Mouse (Mus musculus) CH12.LX (cell line): Measurements from ENCODE around the gene Synj2. TPM values are rescaled to one million over a fixed set of nuclear protein-coding genes. Genes with fewer than 3 reads are reported as not detected.

Experiments used
- DNase-seq: peaks from one replicate; pipeline ENCODE4 v3.0.0-alpha.2; 2013; ENCODE audit errors: extremely low read depth
- H3K27ac ChIP-seq: 2 replicates; pipeline ENCODE4 v1.5.1; 2012; ENCODE audit warnings: low read depth, mild to moderate bottlenecking, control low read depth, moderate library complexity; ENCODE audit not compliant: insufficient read depth
- H3K27me3 ChIP-seq: replicated peaks from 2 replicates; pipeline ENCODE3; 2012; ENCODE audit warnings: inconsistent platforms
- H3K36me3 ChIP-seq, 2 experiments: replicated peaks in 1 of 2; 2 replicates each; pipeline versions ENCODE3 to v1.6.1; 2012; ENCODE audit warnings: inconsistent platforms in 1 of 2, low read length in 1 of 2, mild to moderate bottlenecking in 1 of 2, mixed read lengths in 1 of 2, moderate library complexity in 1 of 2; ENCODE audit not compliant: control insufficient read depth in 1 of 2, insufficient read depth in 1 of 2
- H3K4me1 ChIP-seq, 2 experiments: 2 replicates each; pipeline ENCODE4 v1.6.1; 2012; ENCODE audit warnings: inconsistent platforms in 1 of 2, moderate library complexity in 1 of 2; ENCODE audit not compliant: insufficient read depth in 2 of 2, control insufficient read depth in 1 of 2
- H3K4me2 ChIP-seq: 2 replicates; pipeline ENCODE4 v1.6.1; 2012; ENCODE audit warnings: low read depth, mild to moderate bottlenecking, control low read depth; ENCODE audit not compliant: poor library complexity, insufficient read depth, severe bottlenecking
- H3K4me3 ChIP-seq, 3 experiments: fragments of 150-350 bp in 1 of 3; sonication (generic) in 1 of 3; replicated peaks in 1 of 3; 2 replicates each; pipeline versions ENCODE3 to v1.5.1; 2011 to 2012; ENCODE audit warnings: low read depth in 2 of 3, low read length in 2 of 3, mild to moderate bottlenecking in 2 of 3, moderate library complexity in 2 of 3, control low read depth in 1 of 3, improper control_type of control experiment in 1 of 3, inconsistent platforms in 1 of 3, mixed read lengths in 1 of 3; ENCODE audit not compliant: poor library complexity in 1 of 3
- H3K79me2 ChIP-seq: replicated peaks from 2 replicates; pipeline ENCODE4 v1.6.1; 2012; ENCODE audit warnings: mild to moderate bottlenecking, moderate library complexity; ENCODE audit not compliant: control insufficient read depth, poor library complexity, insufficient read depth, severe bottlenecking; ENCODE audit errors: extremely low read depth
- H3K9ac ChIP-seq: 2 replicates; pipeline ENCODE4 v1.6.1; 2012; ENCODE audit warnings: low read depth, mild to moderate bottlenecking, control low read depth, moderate library complexity; ENCODE audit not compliant: insufficient read depth
- H3K9me3 ChIP-seq: replicated peaks from 2 replicates; pipeline ENCODE3; 2012; ENCODE audit warnings: low read length, inconsistent platforms, mixed read lengths
- BHLHE40 ChIP-seq: IDR thresholded peaks from 2 replicates; pipeline ENCODE4 v1.6.1; 2011; ENCODE audit warnings: mild to moderate bottlenecking, low read depth, low read length, improper control_type of control experiment
- CTCF ChIP-seq, 2 experiments: IDR thresholded peaks in 1 of 2; conservative IDR thresholded peaks in 1 of 2; 2 replicates each; pipeline ENCODE4 v1.5.1; 2011 to 2012; ENCODE audit warnings: low read depth in 2 of 2, low read length in 2 of 2, improper control_type of control experiment in 1 of 2, inconsistent platforms in 1 of 2, mild to moderate bottlenecking in 1 of 2, moderate library complexity in 1 of 2
- ELF1 ChIP-seq: IDR thresholded peaks from 2 replicates; pipeline ENCODE4 v1.6.1; 2014; ENCODE audit warnings: low read depth, mild to moderate bottlenecking, inconsistent platforms, low read length, improper control_type of control experiment
- ETS1 ChIP-seq: conservative IDR thresholded peaks from 2 replicates; pipeline ENCODE4 v1.6.1; 2012; ENCODE audit warnings: low read depth, mild to moderate bottlenecking, inconsistent platforms, low read length, improper control_type of control experiment, moderate library complexity
- HCFC1 ChIP-seq: IDR thresholded peaks from 2 replicates; pipeline ENCODE4 v1.6.1; 2012; ENCODE audit warnings: low read depth, mild to moderate bottlenecking, inconsistent platforms, low read length, improper control_type of control experiment
- IRF4 ChIP-seq: IDR thresholded peaks from 2 replicates; pipeline ENCODE4 v1.6.1; 2014; ENCODE audit warnings: low read depth, mild to moderate bottlenecking, inconsistent platforms, low read length, improper control_type of control experiment
- JUN ChIP-seq: IDR thresholded peaks from 2 replicates; pipeline ENCODE4 v1.6.1; 2011; ENCODE audit warnings: low read depth, mild to moderate bottlenecking, low read length, improper control_type of control experiment, moderate library complexity; ENCODE audit not compliant: insufficient read depth
- JUND ChIP-seq: conservative IDR thresholded peaks from 2 replicates; pipeline ENCODE4 v1.6.1; 2011; ENCODE audit warnings: low read depth, low read length, improper control_type of control experiment
- MAFK ChIP-seq: IDR thresholded peaks from 2 replicates; pipeline ENCODE4 v1.6.1; 2011; ENCODE audit warnings: low read length, improper control_type of control experiment; ENCODE audit not compliant: insufficient replicate concordance
- MAX ChIP-seq: IDR thresholded peaks from 2 replicates; pipeline ENCODE4 v1.6.1; 2011; ENCODE audit warnings: low read length, improper control_type of control experiment
- MXI1 ChIP-seq: IDR thresholded peaks from 2 replicates; pipeline ENCODE4 v1.6.1; 2011; ENCODE audit warnings: mild to moderate bottlenecking, low read depth, low read length, improper control_type of control experiment
- MYC ChIP-seq: IDR thresholded peaks from 2 replicates; pipeline ENCODE4 v1.6.1; 2011; ENCODE audit warnings: low read depth, mild to moderate bottlenecking, improper control_type of control experiment, low read length
- NELFE ChIP-seq: IDR thresholded peaks from 2 replicates; pipeline ENCODE4 v1.6.1; 2011; ENCODE audit warnings: low read depth, low read length, improper control_type of control experiment
- PAX5 ChIP-seq: IDR thresholded peaks from 2 replicates; pipeline ENCODE4 v1.6.1; 2012; ENCODE audit warnings: low read length, inconsistent platforms, mixed read lengths
- POLR2A ChIP-seq: IDR thresholded peaks from 2 replicates; pipeline ENCODE4 v1.6.1; 2011; ENCODE audit warnings: low read depth, mild to moderate bottlenecking, improper control_type of control experiment, low read length
- POLR2AphosphoS2 ChIP-seq: IDR thresholded peaks from 2 replicates; pipeline ENCODE4 v1.6.1; 2011; ENCODE audit warnings: low read depth, low read length, improper control_type of control experiment
- RAD21 ChIP-seq: IDR thresholded peaks from 2 replicates; pipeline ENCODE4 v1.6.1; 2011; ENCODE audit warnings: low read depth, mild to moderate bottlenecking, low read length, improper control_type of control experiment, moderate library complexity
- RCOR1 ChIP-seq: conservative IDR thresholded peaks from 2 replicates; pipeline ENCODE4 v1.6.1; 2012; ENCODE audit warnings: low read depth, mild to moderate bottlenecking, inconsistent platforms, low read length, improper control_type of control experiment
- SIN3A ChIP-seq: IDR thresholded peaks from 2 replicates; pipeline ENCODE4 v1.6.1; 2012; ENCODE audit warnings: low read length, improper control_type of control experiment, inconsistent platforms
- TCF12 ChIP-seq: IDR thresholded peaks from 2 replicates; pipeline ENCODE4 v1.6.1; 2014; ENCODE audit warnings: low read depth, mild to moderate bottlenecking, inconsistent platforms, low read length, improper control_type of control experiment
- UBTF ChIP-seq: IDR thresholded peaks from 2 replicates; pipeline ENCODE4 v1.6.1; 2012; ENCODE audit warnings: low read depth, mild to moderate bottlenecking, inconsistent platforms, low read length, improper control_type of control experiment, moderate library complexity
- USF1 ChIP-seq: IDR thresholded peaks from 2 replicates; pipeline ENCODE4 v1.6.1; 2014; ENCODE audit warnings: low read depth, mild to moderate bottlenecking, inconsistent platforms, low read length, improper control_type of control experiment
- USF2 ChIP-seq: conservative IDR thresholded peaks from 2 replicates; pipeline ENCODE4 v1.6.1; 2011; ENCODE audit warnings: low read depth, low read length, improper control_type of control experiment
- ZC3H11A ChIP-seq: IDR thresholded peaks from 2 replicates; pipeline ENCODE4 v1.6.1; 2012; ENCODE audit warnings: low read depth, mild to moderate bottlenecking, inconsistent platforms, low read length, improper control_type of control experiment
- ZKSCAN1 ChIP-seq: IDR thresholded peaks from 2 replicates; pipeline ENCODE4 v1.6.1; 2012; ENCODE audit warnings: low read depth, inconsistent platforms, low read length, improper control_type of control experiment, borderline replicate concordance
- ZMIZ1 ChIP-seq: IDR thresholded peaks from 2 replicates; pipeline ENCODE4 v1.6.1; 2012; ENCODE audit warnings: low read depth, mild to moderate bottlenecking, inconsistent platforms, low read length, improper control_type of control experiment
- dilution Hi-C: fragments of 300-500 bp; cut with MboI; formaldehyde crosslinking; loops from 2 replicates; pipeline ENCODE4 v1.14.3; 2020; ENCODE audit warnings: low sequenced_read_pairs; ENCODE audit not compliant: extremely low pct_unique_long_range_greater_than_20kb, extremely low pct_ligation_motif_present
- in situ Hi-C: fragments of 300-500 bp; cut with MboI; formaldehyde crosslinking; loops from 3 replicates; pipeline ENCODE4 v1.14.3; 2019; ENCODE audit warnings: low sequenced_read_pairs, low pct_ligation_motif_present, low pct_unique_long_range_greater_than_20kb, mixed read lengths
- polyA plus RNA-seq: library from polyadenylated mRNA; unstranded; fragments of >175 nt; gene quantifications from 2 replicates; pipeline ENCODE4 v1.2.1, GENCODE M21; 2012; ENCODE audit warnings: low read depth; ENCODE audit not compliant: insufficient read length
- total RNA-seq, 2 experiments: library from RNA; depleted of rRNA; stranded (reverse); fragments of 300-350 nt in 1 of 2; fragments of >200 nt in 1 of 2; gene quantifications; 2 replicates each; pipeline ENCODE4 v1.2.3; 2012 to 2014

Gene Synj2
- total and polyA plus RNA-seq, 3 experiments, result 5.3 to 10.9 (median 6.8) TPM

GRCm38 (mm10) chr17:5926710-5927109, 14.4 kb upstream of the Synj2 start:
- Histone ChIP-seq H3K27ac (no peak overlapping the region), H3K4me3 (no peak overlapping the region), H3K4me1 (peaks cover 0 to 12% of the 10 kb centered on the region in 2 experiments; a peak in 2 of 4 replicates), H3K27me3 (no peaks in the 10 kb centered on the region), H3K36me3 (peaks cover 55 to 80% of the 10 kb centered on the region in 2 experiments), H3K9ac (no peak overlapping the region), H3K9me3 (no peaks in the 10 kb centered on the region), H3K79me2 (no peaks in the 10 kb centered on the region), H3K4me2 (no peak overlapping the region)
- dilution Hi-C loops, result no loop called here
- in situ Hi-C loops, result no loop called here
- no peak for DNase-seq
- TF ChIP-seq JUN, result no peak
- no peak for TF ChIP-seq RAD21
- TF ChIP-seq HCFC1, result no peak
- no peak for TF ChIP-seq JUND
- TF ChIP-seq MAFK, result no peak
- TF ChIP-seq MXI1, result no peak
- TF ChIP-seq IRF4, result no peak
- TF ChIP-seq CTCF (conservative IDR thresholded peaks at IDR 0.05 in 1 of 2, IDR thresholded peaks at IDR 0.05 in 1 of 2; ENCODE audit: low read depth in 2 of 2, low read length in 2 of 2), result no peak
- no peak for TF ChIP-seq ETS1
- no peak for TF ChIP-seq NELFE
- TF ChIP-seq MAX, result no peak
- TF ChIP-seq POLR2AphosphoS2, result no peak
- no peak for TF ChIP-seq PAX5
- TF ChIP-seq ZC3H11A, result no peak
- TF ChIP-seq SIN3A, result no peak
- no peak for TF ChIP-seq USF2
- TF ChIP-seq RCOR1, result no peak
- no peak for TF ChIP-seq ZKSCAN1
- no peak for TF ChIP-seq ELF1
- TF ChIP-seq BHLHE40, result no peak

GRCm38 (mm10) chr17:5929031-5929430, 12.0 kb upstream of the Synj2 start:
- Histone ChIP-seq H3K4me3 (no peak overlapping the region), H3K4me2 (no peak overlapping the region), H3K4me1 (peaks cover 0 to 36% of the 10 kb centered on the region in 2 experiments; a peak in 2 of 4 replicates), H3K9me3 (no peaks in the 10 kb centered on the region), H3K79me2 (no peaks in the 10 kb centered on the region), H3K9ac (no peak overlapping the region)
- dilution Hi-C loops, result no loop called here
- TF ChIP-seq BHLHE40 (no peak), TCF12 (no peak), ZMIZ1 (no peak), MYC (no peak), ZKSCAN1 (no peak), UBTF (no peak), MAFK (no peak), RAD21 (no peak), USF1 (no peak), POLR2AphosphoS2 (no peak), JUND (no peak), NELFE (no peak), IRF4 (no peak), POLR2A (no peak)
- TF ChIP-seq, all 38 proteins: peak for 0
- Histone ChIP-seq H3K27ac (no peak overlapping the region), H3K27me3 (no peaks in the 10 kb centered on the region), H3K36me3 (peaks cover 44 to 61% of the 10 kb centered on the region in 2 experiments)
- no peak for DNase-seq
- in situ Hi-C loops, result no loop called here
